Mouse (Mus musculus) layer of hippocampus, adult 6 months (tissue): ENCODE results near the gene Adig. TPM values are rescaled to one million over a fixed set of nuclear protein-coding genes. Genes with fewer than 3 reads are reported as not detected.

ENCODE experiments used
- long read RNA-seq, 2 experiments: library from polyadenylated mRNA; unstranded; transcript quantifications; one replicate each; pipeline ENCODE4 v2.0.0; 2019 to 2020
- polyA plus RNA-seq: library from polyadenylated mRNA; unstranded; fragments of <200 nt; fragmentation: Nextera tagmentation; gene quantifications from 2 replicates; pipeline ENCODE4 v1.2.3, GENCODE M21; 2021

Adig gene
- not detected in 2 replicates for polyA plus RNA-seq
- long read RNA-seq, experiment 1 = 0 reads
- long read RNA-seq, experiment 2, partial matches to known transcripts = 0 of 1 reads
- long read RNA-seq, experiment 2, other reads (novel, unspliced or antisense) = 1 of 1 reads

GRCm38 (mm10) chr2:158501836-158502812, at the start of gene Adig:
Adig (plus strand) TSS chr2:158502612.

GRCm38 (mm10) chr2:158512528-158512927, 10.1 kb downstream of the Adig start, which contains the start of gene Arhgap40:
Arhgap40 (plus strand) TSS chr2:158512796.

Other genes starting within 250 kb of the Adig start
- not detected in 2 replicates for gene Bpi, start 244.5 kb upstream of the Adig start, polyA plus RNA-seq
- gene Lbp, start 196.1 kb upstream of the Adig start, polyA plus RNA-seq = 4.2 and 20.3 TPM in 2 replicates
- 17.3 and 17.7 TPM in 2 replicates for gene Snhg11, start 127.0 kb upstream of the Adig start, polyA plus RNA-seq
- 7.4 and 7.5 TPM in 2 replicates for gene Ralgapb, start 92.8 kb upstream of the Adig start, polyA plus RNA-seq
- gene Arhgap40, start 10.2 kb downstream of the Adig start, polyA plus RNA-seq = 0.21 and 0.26 TPM in 2 replicates
- 9.0 and 9.1 TPM in 2 replicates for gene Slc32a1, start 108.2 kb downstream of the Adig start, polyA plus RNA-seq
- gene Actr5, start 122.3 kb downstream of the Adig start, polyA plus RNA-seq = 0.68 and 0.75 TPM in 2 replicates
- gene Ppp1r16b, start 162.8 kb downstream of the Adig start, polyA plus RNA-seq = 37.6 and 80.0 TPM in 2 replicates